Mouse (Mus musculus) hindbrain, embryonic 15.5 days (tissue): ENCODE measurements at regions not wholly inside any gene's neighbourhood (a gene's known extent, or its start where the extent isn't known, plus 50 kb on each side); places are given as distances from the start of the nearest gene placed in this dataset.

ENCODE experiments used
- ATAC-seq: fragments of 200-750 bp; cut with Nextera tagmentation; 2 replicates; pipeline ENCODE4 v1.8.0; 2017; ENCODE audit warnings: low read depth, moderate number of reproducible peaks, moderate TSS enrichment; ENCODE audit not compliant: low FRiP score
- H3K27ac ChIP-seq: fragments of 300-500 bp; sonication (generic); replicated peaks from 2 replicates; pipeline ENCODE4 v1.5.1; 2015; ENCODE audit warnings: mild to moderate bottlenecking, inconsistent platforms
- H3K27me3 ChIP-seq: fragments of 300-500 bp; sonication (generic); 2 replicates; pipeline ENCODE4 v1.6.1; 2015; ENCODE audit warnings: control low read depth, inconsistent platforms
- H3K36me3 ChIP-seq: fragments of 300-500 bp; sonication (generic); 2 replicates; pipeline ENCODE4 v1.6.1; 2015; ENCODE audit warnings: control low read depth, inconsistent platforms
- H3K4me1 ChIP-seq: fragments of 300-500 bp; sonication (generic); replicated peaks from 2 replicates; pipeline ENCODE4 v1.6.1; 2015; ENCODE audit warnings: control low read depth, inconsistent platforms
- H3K4me2 ChIP-seq: fragments of 300-500 bp; sonication (generic); 2 replicates; pipeline ENCODE4 v1.6.1; 2015; ENCODE audit warnings: moderate library complexity, mild to moderate bottlenecking, inconsistent platforms
- H3K4me3 ChIP-seq: fragments of 300-500 bp; sonication (generic); 2 replicates; pipeline ENCODE4 v1.5.1; 2015; ENCODE audit warnings: mild to moderate bottlenecking, inconsistent platforms
- H3K9ac ChIP-seq: fragments of 300-500 bp; sonication (generic); 2 replicates; pipeline ENCODE4 v1.6.1; 2015; ENCODE audit warnings: inconsistent platforms
- H3K9me3 ChIP-seq: fragments of 300-500 bp; sonication (generic); 2 replicates; pipeline ENCODE4 v1.6.1; 2016; ENCODE audit warnings: control low read depth, inconsistent platforms
- WGBS: fragments of 180-500 bp; shearing (Covaris S2); methylation state at CpG from one replicate; pipeline ENCODE4 v1.1.7; 2015; 5-methylcytosine and 5-hydroxymethylcytosine counted together

GRCm38 (mm10) chr6:67128503-67129463 lies 91.5 kb upstream of the Gadd45a start:
- no peak overlapping the region for H3K4me3 ChIP-seq
- H3K9ac ChIP-seq: no peak overlapping the region
- no peaks in the 10 kb centered on the region for H3K36me3 ChIP-seq
- H3K9me3 ChIP-seq: no peaks in the 10 kb centered on the region
- WGBS: 65% methylated on average over 16 of the region's 16 CpGs
- no peak overlapping the region for H3K4me2 ChIP-seq
- H3K27ac ChIP-seq: no peak overlapping the region
- H3K4me1 ChIP-seq: 0 out of 2 replicates have a peak, but pooled peaks cover 3% of the 10 kb centered on the region
- ATAC-seq: no peak
- H3K27me3 ChIP-seq: no peaks in the 10 kb centered on the region

DNA sequence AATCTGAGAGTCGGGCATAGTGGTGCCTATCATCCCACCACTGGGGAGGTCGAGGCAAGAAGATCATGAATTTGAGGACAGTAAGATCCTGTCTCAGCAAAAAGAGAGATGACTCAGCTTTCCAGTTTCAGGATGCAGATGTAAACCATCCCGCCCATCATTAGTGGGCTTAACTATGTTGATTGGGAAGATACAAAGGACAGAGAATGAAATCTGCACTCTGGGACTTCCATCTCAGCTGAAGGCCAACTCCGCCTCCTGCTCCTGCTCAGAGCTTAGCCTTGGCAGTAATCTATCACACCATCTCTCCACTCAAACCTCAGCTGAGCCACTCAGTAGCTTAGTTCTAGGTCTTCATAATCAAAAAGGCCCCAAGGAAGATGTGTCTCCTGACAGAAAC lies 90.5 kb upstream of the Gadd45a start:
- H3K27me3 ChIP-seq: no peaks in the 10 kb centered on the region
- no peak overlapping the region for H3K9ac ChIP-seq
- WGBS: 96% methylated on average over 4 of the region's 4 CpGs
- ATAC-seq: no peak
- no peaks in the 10 kb centered on the region for H3K9me3 ChIP-seq
- H3K36me3 ChIP-seq: no peaks in the 10 kb centered on the region
- 0 out of 2 replicates have a peak, but pooled peaks cover 3% of the 10 kb centered on the region for H3K4me1 ChIP-seq
- H3K4me2 ChIP-seq: no peak overlapping the region
- no peak overlapping the region for H3K4me3 ChIP-seq
- H3K27ac ChIP-seq: no peak overlapping the region

DNA sequence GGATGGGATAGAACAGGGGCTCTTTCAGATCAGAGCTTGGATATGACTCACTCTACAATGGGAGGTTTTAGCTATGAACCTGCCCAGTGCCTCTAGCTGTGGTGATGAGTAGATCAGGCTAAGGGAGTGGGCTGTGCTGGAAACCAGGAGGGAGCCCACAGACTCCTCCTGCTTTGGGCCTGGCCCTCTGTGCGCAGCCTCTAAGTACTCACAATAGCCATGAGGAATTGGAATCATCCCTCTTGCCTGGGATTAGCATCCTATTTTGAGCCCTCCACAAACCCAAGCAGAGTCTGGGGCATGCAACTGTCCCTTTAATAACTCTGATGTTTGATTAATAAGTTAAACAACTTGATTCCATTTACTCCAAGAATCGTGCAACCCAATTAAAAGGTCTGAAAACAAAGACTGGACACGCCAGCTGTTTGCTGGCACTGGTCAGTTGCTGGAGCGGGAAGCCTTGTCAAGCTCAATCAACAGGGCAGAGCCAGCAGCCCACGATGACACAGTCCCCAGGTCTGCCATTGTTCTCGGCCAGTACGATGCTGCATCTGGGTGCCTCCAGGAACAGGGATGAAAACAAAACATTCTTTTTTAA lies 88.6 kb upstream of the Gadd45a start:
- no peaks in the 10 kb centered on the region for H3K36me3 ChIP-seq
- no peak overlapping the region for H3K4me3 ChIP-seq
- WGBS: 47% methylated on average over 7 of the region's 7 CpGs
- H3K9ac ChIP-seq: no peak overlapping the region
- no peak overlapping the region for H3K27ac ChIP-seq
- no peak overlapping the region for H3K4me2 ChIP-seq
- 0 out of 2 replicates have a peak, but pooled peaks cover 3% of the 10 kb centered on the region for H3K4me1 ChIP-seq
- no peaks in the 10 kb centered on the region for H3K27me3 ChIP-seq
- ATAC-seq: no peak
- H3K9me3 ChIP-seq: no peaks in the 10 kb centered on the region

DNA sequence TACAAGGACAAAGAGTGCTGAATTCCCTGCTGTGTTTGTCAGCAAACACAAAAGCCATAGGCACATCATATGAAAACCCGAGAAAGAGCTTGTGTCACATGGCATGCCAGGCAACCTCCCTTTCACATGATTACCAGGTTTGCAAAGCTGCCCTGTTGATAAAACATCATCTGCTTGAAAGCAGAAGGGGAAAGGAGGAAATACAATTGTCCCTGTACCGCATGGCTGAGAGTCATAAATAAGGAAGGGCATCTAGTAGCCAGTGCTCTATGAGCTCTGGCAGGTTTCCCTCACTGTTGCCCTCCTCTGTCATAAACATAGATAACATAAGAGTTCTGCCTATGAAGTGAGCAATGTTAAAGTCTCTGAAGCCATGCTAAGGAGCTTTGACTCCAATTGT lies 86.8 kb upstream of the Gadd45a start:
- Histone ChIP-seq H3K27ac (no peak overlapping the region), H3K36me3 (no peaks in the 10 kb centered on the region), H3K4me2 (no peak overlapping the region), H3K27me3 (no peaks in the 10 kb centered on the region), H3K4me3 (no peak overlapping the region), H3K4me1 (no peaks in the 10 kb centered on the region), H3K9ac (no peak overlapping the region), H3K9me3 (no peaks in the 10 kb centered on the region)
- WGBS: 36% methylated on average over 2 of the region's 2 CpGs
- ATAC-seq: no peak

- no peaks in the 10 kb centered on the region for H3K27me3 ChIP-seq
- no peak overlapping the region for H3K4me3 ChIP-seq
- H3K9me3 ChIP-seq: no peaks in the 10 kb centered on the region
- no peak overlapping the region for H3K9ac ChIP-seq
- H3K4me1 ChIP-seq: no peaks in the 10 kb centered on the region
- no peak overlapping the region for H3K4me2 ChIP-seq
- no peak overlapping the region for H3K27ac ChIP-seq
- ATAC-seq: no peak
- 75% methylated on average over 4 of the region's 4 CpGs for WGBS
- no peaks in the 10 kb centered on the region for H3K36me3 ChIP-seq
Observed at GRCm38 (mm10) chr6:67123071-67123470, 85.8 kb upstream of the Gadd45a start.

DNA sequence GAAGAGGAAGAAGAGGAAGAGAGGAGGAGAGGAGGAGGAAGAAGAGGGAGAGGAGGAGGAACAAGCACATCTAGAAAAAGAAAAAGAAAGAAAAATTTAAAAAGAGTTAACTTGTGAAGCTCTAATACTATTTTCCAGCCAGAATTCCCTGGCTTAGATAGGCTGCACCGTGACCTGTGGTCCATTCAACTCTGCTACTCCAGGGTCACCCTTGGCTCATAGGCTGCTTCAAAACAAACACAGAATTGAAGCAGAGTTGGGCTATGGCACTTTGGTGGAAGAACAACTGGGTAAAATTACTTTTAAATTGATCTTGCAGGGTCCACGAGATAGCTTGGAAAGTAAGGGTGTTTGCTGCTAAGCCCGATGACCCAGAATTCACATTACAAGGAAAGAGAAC lies 79.0 kb upstream of the Gadd45a start:
- H3K9me3 ChIP-seq: no peaks in the 10 kb centered on the region
- 0 out of 2 replicates have a peak, but pooled peaks cover 2% of the 10 kb centered on the region for H3K27me3 ChIP-seq
- no peak overlapping the region for H3K4me3 ChIP-seq
- no peak for ATAC-seq
- 86% methylated on average over 3 of the region's 3 CpGs for WGBS
- no peak overlapping the region for H3K27ac ChIP-seq
- H3K9ac ChIP-seq: no peak overlapping the region
- H3K36me3 ChIP-seq: no peaks in the 10 kb centered on the region
- H3K4me1 ChIP-seq: 0 out of 2 replicates have a peak, but pooled peaks cover 5% of the 10 kb centered on the region
- no peak overlapping the region for H3K4me2 ChIP-seq

- Histone ChIP-seq H3K9ac (no peak overlapping the region), H3K4me3 (no peak overlapping the region), H3K27ac (no peak overlapping the region), H3K27me3 (0 out of 2 replicates have a peak, but pooled peaks cover 2% of the 10 kb centered on the region), H3K9me3 (no peaks in the 10 kb centered on the region), H3K4me2 (no peak overlapping the region), H3K36me3 (no peaks in the 10 kb centered on the region), H3K4me1 (0 out of 2 replicates have a peak, but pooled peaks cover 5% of the 10 kb centered on the region)
- WGBS: 20% methylated on average over 1 of the region's 1 CpGs
- ATAC-seq: peak; percentile 17; the same call in 1 of the 2 replicates
Observed at GRCm38 (mm10) chr6:67115505-67116303, 78.4 kb upstream of the Gadd45a start.

DNA sequence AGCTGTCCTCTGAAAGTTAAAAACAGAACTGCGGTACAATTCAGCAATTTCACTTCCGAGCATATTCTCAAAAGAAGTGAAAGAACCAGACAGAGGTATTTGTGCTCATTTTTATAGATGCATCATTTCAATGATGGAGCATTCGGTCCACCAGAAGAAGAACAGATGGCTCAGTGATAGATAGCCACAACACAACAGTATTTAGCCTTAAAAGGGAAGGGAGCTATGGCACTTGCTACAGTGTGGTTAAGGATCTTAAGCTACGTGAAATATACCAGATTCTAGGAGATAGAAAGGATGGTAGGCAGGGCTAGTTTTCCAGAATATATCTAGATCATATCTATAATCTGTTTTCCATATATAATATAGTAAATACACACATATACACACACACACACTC lies 77.5 kb upstream of the Gadd45a start:
- 90% methylated on average over 4 of the region's 4 CpGs for WGBS
- H3K27ac ChIP-seq: no peak overlapping the region
- ATAC-seq: no peak
- no peak overlapping the region for H3K9ac ChIP-seq
- H3K4me3 ChIP-seq: no peak overlapping the region
- H3K36me3 ChIP-seq: no peaks in the 10 kb centered on the region
- H3K4me2 ChIP-seq: no peak overlapping the region
- 0 out of 2 replicates have a peak, but pooled peaks cover 5% of the 10 kb centered on the region for H3K4me1 ChIP-seq
- H3K27me3 ChIP-seq: 0 out of 2 replicates have a peak, but pooled peaks cover 2% of the 10 kb centered on the region
- no peaks in the 10 kb centered on the region for H3K9me3 ChIP-seq

DNA sequence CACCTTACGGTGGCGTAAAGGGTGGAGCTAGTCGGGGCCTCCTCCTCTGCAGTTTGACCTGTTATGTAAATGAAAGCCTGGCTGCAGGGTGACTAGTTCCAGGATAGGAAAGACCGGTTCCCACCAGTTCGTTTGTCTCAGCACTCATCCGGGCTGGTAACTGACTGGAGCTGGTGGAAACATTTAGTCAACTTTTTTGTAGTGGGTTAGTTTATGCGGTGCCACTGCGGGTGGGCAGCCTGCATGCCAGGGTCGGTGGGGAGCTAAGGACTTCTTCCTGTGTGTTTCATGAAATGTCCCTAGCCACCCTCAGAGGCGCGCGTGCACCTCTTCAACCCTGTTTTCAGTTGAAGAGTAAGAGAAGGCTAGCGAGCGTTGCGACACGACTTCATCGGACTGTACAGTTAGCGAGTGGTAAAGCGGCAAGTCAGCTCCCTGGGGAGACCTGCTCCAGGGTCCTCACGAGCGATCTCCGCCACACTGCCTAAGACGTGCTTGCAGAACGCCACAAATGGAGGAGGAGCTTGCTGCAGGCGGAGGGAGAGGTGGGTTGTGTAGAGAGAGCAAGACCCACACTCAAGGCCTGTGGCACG lies 76.5 kb upstream of the Gadd45a start:
- no peaks in the 10 kb centered on the region for H3K9me3 ChIP-seq
- 10% methylated on average over 26 of the region's 26 CpGs for WGBS
- no peak overlapping the region for H3K27ac ChIP-seq
- H3K4me2 ChIP-seq: peak overlapping the region; percentile 60
- H3K36me3 ChIP-seq: no peaks in the 10 kb centered on the region
- ATAC-seq: peak; percentile 57; the same call in 1 of the 2 replicates
- peak overlapping the region; percentile 9; the same call in 1 of the 2 replicates for H3K9ac ChIP-seq
- 0 out of 2 replicates have a peak, but pooled peaks cover 2% of the 10 kb centered on the region for H3K27me3 ChIP-seq
- peak overlapping the region; percentile 32 for H3K4me3 ChIP-seq
- H3K4me1 ChIP-seq: 0 out of 2 replicates have a peak, but pooled peaks cover 5% of the 10 kb centered on the region

DNA sequence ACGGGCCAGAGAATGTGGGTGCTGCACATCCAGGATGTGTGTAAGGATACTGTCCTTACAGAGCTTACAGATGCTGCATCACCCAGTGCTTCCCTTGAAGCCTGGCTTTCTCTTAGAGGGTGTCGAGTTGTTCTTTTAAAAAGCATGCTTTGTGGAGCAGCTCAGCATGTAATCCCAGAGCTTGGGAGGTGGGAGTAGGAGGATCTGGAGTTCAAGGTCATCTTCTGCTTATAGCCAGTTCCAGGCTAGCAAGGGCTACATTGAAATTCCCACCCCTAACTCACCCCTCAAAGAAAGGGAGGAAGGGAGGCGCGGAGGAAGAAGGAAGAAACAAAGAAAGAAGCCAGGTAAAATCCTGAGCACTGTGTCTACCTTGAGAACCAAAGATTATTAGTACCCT lies 76.0 kb upstream of the Gadd45a start:
- H3K36me3 ChIP-seq: no peaks in the 10 kb centered on the region
- H3K4me2 ChIP-seq: peak overlapping the region; percentile 60
- 70% methylated on average over 4 of the region's 4 CpGs for WGBS
- no peak overlapping the region for H3K4me3 ChIP-seq
- ATAC-seq: no peak
- H3K9me3 ChIP-seq: no peaks in the 10 kb centered on the region
- no peak overlapping the region for H3K9ac ChIP-seq
- H3K27ac ChIP-seq: no peak overlapping the region
- H3K4me1 ChIP-seq: 0 out of 2 replicates have a peak, but pooled peaks cover 5% of the 10 kb centered on the region
- 0 out of 2 replicates have a peak, but pooled peaks cover 2% of the 10 kb centered on the region for H3K27me3 ChIP-seq

GRCm38 (mm10) chr6:67112311-67112710 lies 75.1 kb upstream of the Gadd45a start:
- no peaks in the 10 kb centered on the region for H3K36me3 ChIP-seq
- H3K4me2 ChIP-seq: no peak overlapping the region
- H3K9me3 ChIP-seq: no peaks in the 10 kb centered on the region
- WGBS: 50% methylated on average over 6 of the region's 6 CpGs
- no peak overlapping the region for H3K27ac ChIP-seq
- no peak overlapping the region for H3K9ac ChIP-seq
- H3K4me3 ChIP-seq: no peak overlapping the region
- 0 out of 2 replicates have a peak, but pooled peaks cover 2% of the 10 kb centered on the region for H3K27me3 ChIP-seq
- 0 out of 2 replicates have a peak, but pooled peaks cover 5% of the 10 kb centered on the region for H3K4me1 ChIP-seq
- ATAC-seq: no peak
